Mouse (Mus musculus) cerebellum, postnatal 10 days (tissue): ENCODE measurements at regions not wholly inside any gene's neighbourhood (a gene's known extent, or its start where the extent isn't known, plus 50 kb on each side); places are given as distances from the start of the nearest gene placed in this dataset.
A peak's percentile ranks its signal among the peaks of the same experiment; 100 is the strongest.

Experiments
- DNase-seq, 2 experiments: peaks; one replicate each; pipeline ENCODE4 v3.0.0; 2021; ENCODE audit warnings: mixed read lengths in 2 of 2

GRCm38 (mm10) chr6:31221490-31221889 is 177.0 kb upstream of the Mkln1 start:
- DNase-seq, result peak in 1 of 2 experiments; percentile 5

- DNase-seq, result no peak
These were observed 176.4 kb upstream of the Mkln1 start for GRCm38 (mm10) chr6:31222024-31222579.

- DNase-seq, result no peak
These were observed 171.1 kb upstream of the Mkln1 start for GRCm38 (mm10) chr6:31227406-31227805.

GRCm38 (mm10) chr6:31228061-31228460 is 170.5 kb upstream of the Mkln1 start:
- DNase-seq, result no peak

GRCm38 (mm10) chr6:31231821-31232220 is 166.7 kb upstream of the Mkln1 start:
- DNase-seq, result peak; percentile 66 to 78

GRCm38 (mm10) chr6:31233252-31233993 is 165.1 kb upstream of the Mkln1 start:
- DNase-seq, result no peak

- no peak for DNase-seq
These were observed 158.5 kb upstream of the Mkln1 start for GRCm38 (mm10) chr6:31240051-31240450.

- no peak for DNase-seq
These were observed 148.0 kb upstream of the Mkln1 start for GRCm38 (mm10) chr6:31250526-31250925.

- DNase-seq, result peak; percentile 22 to 29
These were observed 145.1 kb upstream of the Mkln1 start for GRCm38 (mm10) chr6:31253251-31253935.

- DNase-seq, result no peak
These were observed 137.7 kb upstream of the Mkln1 start for GRCm38 (mm10) chr6:31260645-31261345.

- DNase-seq, result no peak
These were observed 136.6 kb upstream of the Mkln1 start for GRCm38 (mm10) chr6:31261797-31262540.

- no peak for DNase-seq
These were observed 135.9 kb upstream of the Mkln1 start for GRCm38 (mm10) chr6:31262651-31263050.

- DNase-seq, result no peak
These were observed 134.7 kb upstream of the Mkln1 start for GRCm38 (mm10) chr6:31263821-31264220.

GRCm38 (mm10) chr6:31266441-31267040 is 132.0 kb upstream of the Mkln1 start:
- no peak for DNase-seq

GRCm38 (mm10) chr6:31268057-31268456 is 130.5 kb upstream of the Mkln1 start:
- DNase-seq, result no peak

GRCm38 (mm10) chr6:31273816-31274215 is 124.7 kb upstream of the Mkln1 start:
- DNase-seq, result no peak

- DNase-seq, result no peak
These were observed 124.3 kb upstream of the Mkln1 start for GRCm38 (mm10) chr6:31274236-31274635.

GRCm38 (mm10) chr6:31277792-31278191 is 120.7 kb upstream of the Mkln1 start:
- DNase-seq, result peak in 1 of 2 experiments; percentile 21

GRCm38 (mm10) chr6:31283973-31284372 is 114.6 kb upstream of the Mkln1 start:
- DNase-seq, result no peak

- no peak for DNase-seq
These were observed 114.1 kb upstream of the Mkln1 start for GRCm38 (mm10) chr6:31284390-31284789.

GRCm38 (mm10) chr6:31285064-31285463 is 113.5 kb upstream of the Mkln1 start:
- peak; percentile 17 to 28 for DNase-seq
